Mouse (Mus musculus): Measurements from ENCODE around the gene Gtf2ird1. TPM values are rescaled to one million over a fixed set of nuclear protein-coding genes. Genes with fewer than 3 reads are reported as not detected.

The Gtf2ird1 gene
- total RNA-seq, 2 experiments from 2014 or later, result 9.5 to 10.7 TPM

DNA sequence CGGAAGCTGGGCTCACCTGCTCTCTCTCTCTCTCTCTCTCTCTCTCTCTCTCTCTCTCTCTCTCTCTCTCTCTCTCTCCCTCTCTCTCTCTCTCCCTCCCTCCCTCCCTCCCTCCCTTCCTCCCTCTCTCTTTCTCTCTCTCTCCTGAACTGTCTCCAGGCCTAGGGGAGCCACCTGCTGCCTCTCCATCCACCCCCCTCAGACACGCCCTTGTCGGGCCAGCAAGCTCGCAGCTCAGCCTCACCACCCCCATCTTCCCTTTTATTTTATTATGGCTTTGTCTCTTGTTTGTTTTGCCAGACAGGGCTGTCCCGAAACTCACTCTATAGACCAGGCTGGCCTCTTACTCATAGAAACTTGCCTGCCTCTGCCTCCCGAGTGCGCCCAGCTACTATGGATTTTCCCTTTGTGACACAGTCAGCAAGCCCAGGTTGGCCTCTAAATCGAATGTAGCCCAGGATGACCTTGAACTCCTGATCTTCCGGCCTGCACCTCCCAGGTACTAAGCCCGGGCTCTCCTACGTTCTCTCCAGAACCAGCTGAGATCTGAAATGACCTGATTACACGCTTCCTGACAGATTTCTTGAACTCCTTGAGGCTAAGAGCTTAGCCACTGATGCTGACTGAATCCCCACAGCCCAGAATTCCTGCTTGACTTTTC, 34.1 kb downstream of the Gtf2ird1 start:
- no peak for DNase-seq
- intact Hi-C loops (cut with DNase I; ENCODE audit: low total_unique reads), result no loop called here

DNA sequence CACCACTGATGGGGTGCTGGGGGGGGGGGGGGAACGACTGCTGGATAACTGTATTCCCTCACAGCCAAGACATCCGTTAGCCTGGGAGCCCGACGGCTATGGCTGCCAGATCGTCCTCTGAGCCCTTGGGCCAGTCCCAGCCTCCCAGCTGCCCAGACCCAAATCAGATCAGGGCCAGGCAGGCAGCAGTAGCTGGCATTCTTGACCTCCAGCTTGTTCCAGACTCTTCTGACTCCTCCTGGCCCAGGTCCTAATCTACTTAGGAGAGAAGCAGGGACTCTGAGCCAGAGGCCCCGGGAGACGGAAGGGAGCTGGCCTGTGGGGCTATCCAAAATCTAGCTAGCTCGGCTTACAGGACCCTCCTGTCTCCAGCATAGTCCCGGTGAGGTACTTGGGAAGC, 35.5 kb downstream of the Gtf2ird1 start:
- DNase-seq, result peak; percentile 80
- intact Hi-C loops (cut with DNase I; ENCODE audit: low total_unique reads), result no loop called here

DNA sequence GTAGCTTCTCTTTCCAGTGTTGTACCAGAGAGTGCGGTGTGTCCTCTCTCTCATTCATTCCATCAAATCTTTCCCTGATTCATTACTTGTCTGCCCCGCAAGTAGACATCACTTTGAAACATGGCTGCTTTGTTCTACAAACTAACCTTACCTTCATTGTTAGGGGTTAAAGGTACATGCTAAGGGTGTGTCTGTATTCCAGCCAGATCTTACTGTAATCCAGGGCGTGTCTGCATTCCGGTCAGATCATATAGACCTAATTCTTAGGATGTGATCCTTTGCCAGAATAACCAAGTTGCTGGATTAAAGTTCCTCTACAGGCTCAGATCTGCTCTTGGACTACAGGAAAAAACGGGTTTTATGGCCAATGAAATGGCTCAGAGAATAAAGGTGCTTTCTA, 36.8 kb downstream of the Gtf2ird1 start:
- no peak for DNase-seq
- intact Hi-C loops (cut with DNase I; ENCODE audit: low total_unique reads), result no loop called here

DNA sequence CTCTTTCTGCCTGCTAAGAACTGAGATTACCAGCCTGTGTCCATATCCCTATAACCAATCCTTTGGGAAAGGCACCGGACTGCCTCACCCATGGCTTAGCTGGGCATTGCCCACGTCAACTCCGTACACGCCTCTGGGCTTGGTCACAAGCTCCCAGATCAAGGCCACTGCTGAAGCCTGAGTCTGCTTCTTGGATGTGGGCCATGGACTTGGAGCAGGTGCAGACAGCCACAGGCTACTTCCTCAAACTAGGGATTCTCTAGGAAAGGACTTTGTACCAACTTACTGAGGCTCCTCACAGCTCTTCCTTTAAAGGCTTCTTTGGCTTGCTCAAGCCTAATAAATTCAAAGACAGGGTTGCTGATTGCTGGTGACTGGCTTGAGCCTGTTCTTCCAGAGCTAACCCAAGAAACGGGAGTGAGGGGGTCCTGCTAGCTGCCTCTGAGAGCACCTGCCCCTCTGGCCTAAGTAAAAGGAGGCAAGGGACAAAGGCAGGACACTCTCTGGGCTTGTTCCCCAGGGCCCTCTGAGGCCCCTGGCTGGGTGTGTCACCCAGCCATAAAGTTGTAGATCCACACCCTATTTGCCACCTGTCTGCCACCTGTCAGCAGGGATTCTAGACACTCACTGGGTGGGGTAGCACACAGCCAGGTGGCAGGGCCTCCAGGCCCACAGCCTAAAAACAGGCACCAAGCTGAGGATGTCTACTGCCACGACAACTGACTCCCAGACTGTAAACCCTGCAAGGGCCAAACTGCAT, 38.0 kb downstream of the Gtf2ird1 start:
- intact Hi-C loops (cut with DNase I; ENCODE audit: low total_unique reads), result no loop called here
- DNase-seq, result no peak

DNA sequence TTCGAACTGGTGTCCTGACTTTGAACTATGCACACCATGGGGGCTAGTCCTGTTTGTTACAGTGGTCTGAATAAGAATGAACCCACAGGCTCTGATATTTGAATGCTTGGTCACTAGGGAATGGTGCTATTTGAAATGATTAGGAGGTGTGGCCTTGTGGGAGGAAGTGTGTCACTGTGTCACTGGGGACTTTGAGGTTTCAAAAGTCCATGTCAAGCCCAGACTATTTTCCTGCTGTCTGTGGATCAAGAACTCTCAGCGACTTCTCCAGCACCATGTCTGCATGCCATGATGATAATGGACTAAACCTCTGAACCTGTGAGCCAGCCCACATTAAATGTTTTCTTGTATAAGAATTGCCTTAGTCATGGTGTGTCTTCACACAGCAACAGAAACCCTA, 44.2 kb downstream of the Gtf2ird1 start:
- DNase-seq, result no peak
- intact Hi-C loops (cut with DNase I; ENCODE audit: low total_unique reads), result no loop called here

DNA sequence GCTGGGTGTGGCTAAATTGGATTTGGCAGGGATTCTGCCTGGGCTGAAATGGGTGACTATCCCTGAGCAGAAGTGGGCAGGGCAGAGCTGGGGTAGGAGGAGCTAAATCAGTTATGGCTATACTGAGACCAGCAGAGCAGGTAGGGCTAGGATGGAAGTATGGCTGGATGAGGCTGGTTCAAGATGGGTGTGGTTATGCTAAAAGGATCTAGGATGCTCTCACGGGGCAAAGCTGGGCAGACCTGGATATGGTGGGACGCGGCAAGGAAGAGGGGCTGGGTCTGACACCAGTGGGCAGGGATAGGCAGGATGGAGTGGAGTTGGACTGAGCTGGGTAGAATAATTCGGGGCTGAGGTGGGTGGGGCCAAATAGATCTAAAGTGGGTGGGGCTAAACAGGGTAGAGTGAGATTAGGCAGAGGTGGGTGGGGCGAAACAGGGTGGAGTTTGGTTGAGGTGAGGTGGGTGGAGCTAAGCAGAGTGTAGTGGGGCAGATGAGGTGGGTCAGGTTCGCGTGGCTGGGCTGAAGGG, 46.1 kb downstream of the Gtf2ird1 start:
- intact Hi-C loops (cut with DNase I; ENCODE audit: low total_unique reads), result no loop called here
- no peak for DNase-seq

DNA sequence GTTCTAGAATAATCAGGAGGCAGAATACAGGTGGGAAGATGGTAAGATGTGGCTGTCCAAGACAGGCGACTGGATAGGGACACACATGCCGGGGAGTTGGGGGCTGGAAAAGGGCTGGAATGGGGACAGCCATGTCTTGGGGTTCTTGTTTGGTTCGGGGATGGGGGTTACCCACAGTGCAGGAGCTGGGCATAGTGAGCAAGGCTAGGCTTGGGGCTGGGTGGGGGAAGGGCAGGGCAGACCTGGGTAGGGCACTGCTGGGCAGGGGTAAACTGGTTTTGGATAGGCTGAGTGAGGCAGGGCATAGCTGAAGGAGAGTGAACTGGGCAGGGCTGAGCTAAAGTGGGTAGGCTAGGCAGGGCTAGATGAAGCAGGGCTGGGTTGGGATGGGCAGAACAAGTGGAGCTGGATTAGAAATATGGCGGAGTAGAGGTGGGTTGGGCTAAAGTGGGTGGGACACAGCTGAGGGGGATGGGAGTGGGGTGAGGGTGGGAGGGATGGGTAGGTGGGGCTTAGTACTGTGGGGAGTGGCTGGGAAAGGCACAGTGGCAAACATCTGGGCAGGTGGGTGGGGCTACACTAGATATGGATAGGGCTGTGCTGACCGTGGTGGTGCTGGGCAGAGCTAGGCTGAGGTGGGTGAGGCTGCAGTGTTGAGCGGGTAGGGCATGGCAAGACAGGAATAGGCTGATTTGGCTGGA, 46.8 kb downstream of the Gtf2ird1 start:
- DNase-seq, result no peak
- intact Hi-C loops (cut with DNase I; ENCODE audit: low total_unique reads), result no loop called here

DNA sequence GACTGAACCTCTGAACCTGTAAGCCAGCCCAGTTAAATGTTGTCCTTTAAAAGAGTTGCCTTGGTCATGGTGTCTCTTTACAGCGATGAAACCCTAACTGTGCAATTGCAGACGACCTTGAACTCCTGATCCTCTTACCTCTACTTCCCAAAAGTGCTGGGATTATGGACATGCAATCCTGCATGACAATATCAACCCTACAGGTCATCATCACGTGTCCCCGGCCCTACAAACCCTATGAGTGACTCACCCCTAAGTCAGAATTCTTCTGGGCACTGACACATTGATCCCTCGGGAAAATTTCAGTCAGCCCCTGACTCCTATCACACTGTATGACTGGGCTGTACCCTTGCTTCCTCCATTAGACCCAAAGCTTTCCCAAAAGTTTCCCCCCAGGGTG, 48.4 kb downstream of the Gtf2ird1 start:
- intact Hi-C loops (cut with DNase I; ENCODE audit: low total_unique reads), result no loop called here
- no peak for DNase-seq

DNA sequence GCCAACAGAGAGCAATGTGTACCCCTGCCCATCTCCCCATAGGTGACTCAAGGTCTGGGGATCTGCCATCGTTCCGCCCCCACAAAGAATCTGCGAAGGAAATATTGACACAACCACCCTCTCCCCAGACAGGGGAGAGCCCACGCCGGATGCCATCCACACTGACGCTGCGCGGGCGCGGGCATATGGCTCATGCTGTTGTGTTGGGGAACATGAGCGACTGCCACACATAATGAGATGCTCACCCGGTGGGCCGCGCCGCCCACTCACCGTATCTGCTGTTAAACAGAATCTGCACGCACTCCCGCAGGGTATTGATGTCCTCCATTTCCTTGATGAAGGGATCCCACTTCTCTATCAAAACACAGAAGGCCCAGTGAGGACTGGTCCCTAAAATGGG, 54.7 kb downstream of the Gtf2ird1 start:
- intact Hi-C loops (cut with DNase I; ENCODE audit: low total_unique reads), result no loop called here
- DNase-seq, result no peak

DNA sequence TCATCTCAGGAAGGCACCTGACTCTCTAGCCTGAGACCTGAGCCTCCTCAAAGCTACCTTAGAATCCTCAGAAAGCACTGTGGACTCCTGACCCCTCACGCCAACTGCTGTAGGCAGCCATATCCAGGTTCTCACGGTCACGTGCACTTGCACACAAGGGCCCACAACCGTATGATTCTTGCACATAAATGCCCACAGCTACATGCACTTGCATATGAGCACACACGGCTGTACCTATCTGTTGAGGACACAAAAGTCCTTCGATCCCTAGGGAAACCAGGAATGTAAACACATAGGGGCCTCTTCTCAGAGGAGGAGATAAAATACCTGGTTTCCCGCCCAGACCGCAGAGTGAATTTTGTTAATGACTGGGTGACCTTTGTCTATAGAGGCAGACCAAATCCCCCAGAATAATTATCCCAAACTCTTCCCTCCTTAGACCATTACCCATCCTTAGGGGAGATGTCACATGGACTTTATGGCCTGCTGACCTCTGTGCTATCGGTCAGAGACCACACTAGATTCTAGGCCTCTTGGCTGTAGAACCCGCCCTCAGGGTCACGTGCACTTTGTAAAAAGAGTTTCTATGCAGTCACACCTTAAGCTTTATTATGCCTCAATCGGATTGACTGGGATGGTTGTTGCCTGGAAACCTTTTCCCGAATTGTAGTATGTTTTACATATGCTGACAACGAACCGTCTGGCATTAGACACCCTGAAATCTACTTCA, 58.9 kb downstream of the Gtf2ird1 start:
- DNase-seq, result no peak
- intact Hi-C loops (cut with DNase I; ENCODE audit: low total_unique reads), result no loop called here

DNA sequence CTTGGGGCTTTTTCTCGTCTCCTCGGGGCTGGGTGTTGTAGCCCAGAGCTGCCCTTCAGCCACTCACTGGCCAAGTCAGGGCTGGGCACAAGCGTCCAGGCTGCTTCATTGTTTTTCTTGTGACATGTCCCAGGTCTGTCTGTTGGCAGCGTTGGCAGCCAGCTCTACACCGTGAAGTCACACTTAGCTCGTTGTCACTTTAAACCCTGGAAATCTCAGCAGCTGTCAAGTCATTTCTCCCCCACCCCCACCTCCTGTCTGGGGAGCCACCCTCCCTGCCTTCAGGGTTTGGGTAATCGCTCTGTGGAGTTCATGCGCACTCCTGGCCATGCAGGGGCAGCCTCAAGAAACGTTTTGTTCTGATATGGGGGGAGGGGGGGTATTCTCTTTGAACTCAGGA, 60.0 kb downstream of the Gtf2ird1 start:
- intact Hi-C loops (cut with DNase I; ENCODE audit: low total_unique reads), result no loop called here
- no peak for DNase-seq

DNA sequence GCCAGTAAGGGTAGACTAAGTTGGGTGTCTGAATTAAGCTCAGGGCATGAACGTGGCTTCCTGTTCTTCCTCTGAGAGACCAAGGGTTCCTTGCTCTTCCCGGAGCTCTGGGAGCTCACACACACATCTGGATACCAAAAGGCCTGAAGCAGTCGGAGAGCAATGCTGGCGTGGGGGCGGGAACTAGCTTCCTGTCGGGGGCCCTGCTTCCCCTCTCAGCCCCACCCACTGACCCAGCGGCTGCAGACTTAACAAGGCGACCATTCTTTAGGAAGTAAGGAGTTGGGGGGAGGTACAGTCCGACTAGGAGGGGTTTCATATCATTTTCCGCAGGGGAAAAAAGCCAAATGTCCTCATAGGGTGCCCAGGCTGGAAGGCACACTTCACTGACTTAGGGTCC, 61.9 kb downstream of the Gtf2ird1 start:
- peak; percentile 62 for DNase-seq
- intact Hi-C loops (cut with DNase I; ENCODE audit: low total_unique reads), result no loop called here

DNA sequence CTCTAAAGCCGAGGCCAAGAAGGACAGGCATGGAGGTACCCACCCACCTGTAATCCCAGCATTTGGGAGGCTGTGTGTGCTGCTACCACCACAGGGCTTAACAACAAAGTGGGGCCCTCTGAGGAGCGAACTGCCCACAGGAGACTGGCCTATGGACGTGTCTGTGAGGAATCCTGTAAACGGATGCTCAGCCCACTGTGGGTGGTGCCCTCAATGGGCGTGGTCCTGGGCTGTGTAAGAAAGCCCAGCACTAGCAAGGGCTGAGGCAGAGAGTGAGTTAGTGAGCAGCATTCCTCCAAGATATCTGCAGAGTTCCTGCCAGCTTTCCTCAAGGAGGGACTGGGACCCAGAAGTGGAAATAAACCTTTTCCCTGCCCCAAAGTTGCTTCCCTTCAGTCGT, 62.9 kb downstream of the Gtf2ird1 start:
- intact Hi-C loops (cut with DNase I; ENCODE audit: low total_unique reads), result no loop called here
- no peak for DNase-seq

DNA sequence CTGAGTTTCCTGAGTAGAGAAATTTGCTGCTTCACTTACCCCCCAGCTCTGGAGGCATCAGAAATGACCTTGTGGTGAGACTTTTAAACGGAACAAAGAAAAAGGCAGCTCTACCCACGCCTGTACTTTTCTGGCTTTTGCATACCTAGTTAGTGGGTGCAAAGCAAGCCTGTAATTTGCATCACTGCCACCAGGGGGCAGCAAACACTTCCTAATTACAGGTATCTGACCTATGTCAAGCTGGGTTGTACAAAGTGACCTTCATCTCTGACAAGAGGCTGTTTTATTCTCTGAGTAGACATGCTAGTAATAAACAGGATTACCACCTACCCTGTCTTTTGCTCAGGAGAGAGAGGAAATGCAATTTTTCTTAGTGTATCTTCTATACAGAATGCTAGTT, 71.4 kb downstream of the Gtf2ird1 start:
- intact Hi-C loops (cut with DNase I; ENCODE audit: low total_unique reads), result loop anchor here (2.0 kb wide), 1 partner anchor 102 kb away; no protein-coding TSS in a partner anchor
- DNase-seq, result peak; percentile 76

DNA sequence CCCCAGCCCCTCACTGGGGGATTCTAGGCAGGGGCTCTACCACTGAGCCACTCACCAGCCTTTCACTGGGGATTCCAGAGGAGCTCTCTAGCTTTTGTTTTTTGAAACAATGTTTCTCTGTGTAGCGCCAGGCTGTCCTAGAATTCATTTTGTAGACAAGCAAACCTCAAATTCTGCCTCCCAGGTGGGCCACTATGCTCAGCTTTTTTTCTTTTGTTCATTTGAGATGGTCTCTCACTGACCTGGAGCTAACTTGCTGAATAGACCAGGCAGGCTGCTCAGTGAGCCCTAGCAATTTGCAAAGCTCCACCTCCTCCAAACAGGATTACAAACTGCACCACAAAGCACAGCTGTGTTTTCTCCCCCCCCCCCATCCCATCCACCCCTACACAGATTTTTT, 81.3 kb downstream of the Gtf2ird1 start:
- intact Hi-C loops (cut with DNase I; ENCODE audit: low total_unique reads), result no loop called here

DNA sequence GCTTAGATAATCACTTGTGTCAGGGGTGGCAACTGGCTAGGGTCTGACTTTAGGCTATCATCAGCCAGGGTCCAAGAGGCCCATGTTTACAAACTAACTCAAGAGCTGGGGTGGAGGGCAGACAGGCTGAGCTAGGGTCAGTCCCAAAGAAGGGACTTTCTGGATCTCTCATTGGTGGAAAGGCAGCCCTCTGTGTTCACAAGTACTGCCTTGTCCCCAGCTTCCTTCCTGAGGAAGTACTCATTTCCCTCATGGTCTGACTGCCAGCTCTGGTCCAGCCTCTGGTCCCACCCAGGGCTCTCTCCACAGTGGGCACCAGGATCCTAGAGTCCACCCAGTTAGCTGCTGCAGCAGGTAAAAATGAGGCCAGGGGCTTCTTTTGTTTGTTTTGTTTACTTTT, 82.0 kb downstream of the Gtf2ird1 start:
- DNase-seq, result no peak
- intact Hi-C loops (cut with DNase I; ENCODE audit: low total_unique reads), result no loop called here

More for the DNA sequence above, 81.3 kb downstream of the Gtf2ird1 start:
- no peak for DNase-seq

DNA sequence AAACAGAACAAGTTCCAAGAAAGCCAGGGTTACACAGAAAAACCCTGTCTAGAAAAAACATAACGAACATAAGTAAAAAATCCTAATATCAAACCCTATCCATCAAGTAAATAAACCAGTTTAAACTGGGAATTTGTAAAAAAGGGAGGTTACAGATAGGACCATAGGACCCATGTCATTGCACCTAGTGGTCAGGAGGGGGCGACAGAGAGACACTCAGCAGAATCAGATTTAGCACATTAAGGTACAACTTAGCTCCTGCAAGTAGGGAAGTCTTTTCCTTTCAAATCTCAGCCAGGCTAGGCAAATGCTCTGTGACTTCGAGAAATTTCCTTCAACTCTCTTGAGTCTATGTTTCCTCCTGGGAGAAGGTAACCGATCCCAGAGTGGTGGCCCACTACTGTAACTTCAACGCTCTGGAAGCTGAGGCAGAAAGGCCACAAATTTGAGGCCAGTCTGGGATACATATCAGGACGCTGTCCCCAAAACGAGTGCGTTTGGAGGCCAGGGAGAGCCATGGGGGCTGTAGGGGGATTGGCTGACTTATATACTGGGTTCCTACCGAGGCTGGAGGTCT, 82.5 kb downstream of the Gtf2ird1 start:
- DNase-seq, result peak; percentile 33
- intact Hi-C loops (cut with DNase I; ENCODE audit: low total_unique reads), result no loop called here

DNA sequence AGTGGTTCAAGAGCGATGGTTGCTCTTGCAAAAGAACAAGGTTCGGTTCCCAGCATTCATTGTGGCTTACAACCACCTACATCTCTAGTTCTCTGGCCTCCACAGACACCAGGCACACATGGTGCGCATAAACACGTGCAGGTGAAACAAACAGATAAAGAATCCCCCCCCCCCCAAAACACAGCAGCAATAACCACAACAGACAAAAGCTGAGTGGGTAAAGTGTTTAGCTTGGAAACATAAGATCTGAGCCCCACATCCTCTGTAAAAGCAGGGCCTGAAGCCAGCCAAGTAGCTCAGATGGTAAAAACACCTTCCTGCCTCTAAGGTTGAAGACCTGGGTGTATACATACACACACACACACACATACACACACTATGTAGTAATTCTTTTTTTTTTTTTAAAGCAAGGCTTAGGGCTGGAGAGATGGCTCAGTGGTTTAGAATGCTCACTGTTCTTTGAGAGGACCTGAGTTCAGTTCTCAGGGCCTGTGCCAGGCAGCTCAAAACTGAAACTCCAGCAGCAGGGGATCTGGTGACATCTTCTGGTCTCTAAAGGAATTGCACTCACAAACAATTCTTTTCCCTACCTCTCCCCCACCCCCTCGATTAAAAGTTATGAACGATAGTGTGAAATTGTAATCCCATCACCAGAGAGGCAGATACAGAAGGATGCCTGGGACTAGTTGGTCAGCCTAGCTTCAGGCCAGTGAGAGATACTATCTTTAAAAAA, 83.4 kb downstream of the Gtf2ird1 start:
- no peak for DNase-seq
- intact Hi-C loops (cut with DNase I; ENCODE audit: low total_unique reads), result no loop called here
